Mouse (Mus musculus) frontal cortex, postnatal 36 days (tissue): Measurements from ENCODE around the gene Fam221b.

Experiments used
- DNase-seq, 2 experiments: peaks; one replicate each; pipeline ENCODE4 v3.0.0; 2022; ENCODE audit warnings: low spot score in 2 of 2

Fam221b gene

GRCm38 (mm10) chr4:43657146-43657545, 11.8 kb downstream of the Fam221b start:
- DNase-seq: peak in 1 of 2 experiments; percentile 54

GRCm38 (mm10) chr4:43656339-43657109, 12.4 kb downstream of the Fam221b start, which contains the start of gene Hint2:
Hint2 (minus strand) TSS chr4:43656466.
- DNase-seq: peak; percentile 93 to 97

- peak in 1 of 2 experiments; percentile 20 for DNase-seq
These were observed 13.1 kb downstream of the Fam221b start for GRCm38 (mm10) chr4:43655656-43656338.

- DNase-seq: peak in 1 of 2 experiments; percentile 35
These were observed 15.6 kb downstream of the Fam221b start, which contains the start of gene Spag8 for GRCm38 (mm10) chr4:43653161-43654015. Spag8 (minus strand) TSS chr4:43653594.

GRCm38 (mm10) chr4:43652726-43653125, 16.2 kb downstream of the Fam221b start:
- DNase-seq: no peak

GRCm38 (mm10) chr4:43649783-43650182, 19.2 kb downstream of the Fam221b start:
- no peak for DNase-seq

GRCm38 (mm10) chr4:43640491-43640890, 28.5 kb downstream of the Fam221b start:
- no peak for DNase-seq

GRCm38 (mm10) chr4:43640076-43640475, 28.9 kb downstream of the Fam221b start:
- DNase-seq: no peak

- no peak for DNase-seq
These were observed 32.2 kb downstream of the Fam221b start for GRCm38 (mm10) chr4:43636751-43637150.

GRCm38 (mm10) chr4:43634621-43635374, 34.1 kb downstream of the Fam221b start:
- DNase-seq: no peak

GRCm38 (mm10) chr4:43633736-43634135, 35.2 kb downstream of the Fam221b start:
- no peak for DNase-seq

- no peak for DNase-seq
These were observed 35.6 kb downstream of the Fam221b start for GRCm38 (mm10) chr4:43633296-43633695.

GRCm38 (mm10) chr4:43631956-43632920, 36.7 kb downstream of the Fam221b start:
- DNase-seq: no peak

GRCm38 (mm10) chr4:43631046-43631955, 37.6 kb downstream of the Fam221b start, which contains the start of gene Npr2:
Npr2 (plus strand) TSS chr4:43631935.
- peak in 1 of 2 experiments; percentile 35 for DNase-seq

GRCm38 (mm10) chr4:43630671-43631045, 38.3 kb downstream of the Fam221b start:
- DNase-seq: no peak

GRCm38 (mm10) chr4:43630030-43630581, 38.8 kb downstream of the Fam221b start:
- DNase-seq: peak; percentile 75 to 94

- DNase-seq: no peak
These were observed 39.7 kb downstream of the Fam221b start for GRCm38 (mm10) chr4:43629106-43629817.
